Mouse (Mus musculus): Measurements from ENCODE around the gene Ptk7.

DNA sequence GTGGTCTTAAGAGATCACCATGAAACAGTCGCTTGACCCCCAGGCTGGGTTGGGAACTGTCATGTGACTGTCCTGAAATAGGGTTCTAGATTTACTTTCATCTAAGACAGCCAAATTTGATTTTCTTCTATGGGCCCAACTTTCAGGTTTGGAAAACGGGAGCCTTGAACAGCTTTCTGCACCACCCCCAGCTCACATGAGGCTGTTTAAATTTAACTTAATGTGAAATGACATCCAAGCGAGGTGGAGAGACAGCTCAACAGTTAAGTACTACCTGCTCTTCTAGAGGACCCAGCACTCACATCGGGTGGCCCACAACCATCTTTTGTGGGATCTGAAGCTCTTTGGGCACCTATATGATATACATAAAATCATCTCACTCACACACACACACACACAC, 30.3 kb downstream of the Ptk7 start:
- TF ChIP-seq CTCF (IDR thresholded peaks at IDR 0.05; ENCODE audit: control insufficient read depth, insufficient read depth, low read length) = no peak
- no peak for TF ChIP-seq POLR2A (IDR thresholded peaks at IDR 0.05; ENCODE audit: borderline replicate concordance, control insufficient read depth, low read depth, low read length)
